17 mouse cellular contexts compared by ENCODE assay signal in the genomic region with DNA sequence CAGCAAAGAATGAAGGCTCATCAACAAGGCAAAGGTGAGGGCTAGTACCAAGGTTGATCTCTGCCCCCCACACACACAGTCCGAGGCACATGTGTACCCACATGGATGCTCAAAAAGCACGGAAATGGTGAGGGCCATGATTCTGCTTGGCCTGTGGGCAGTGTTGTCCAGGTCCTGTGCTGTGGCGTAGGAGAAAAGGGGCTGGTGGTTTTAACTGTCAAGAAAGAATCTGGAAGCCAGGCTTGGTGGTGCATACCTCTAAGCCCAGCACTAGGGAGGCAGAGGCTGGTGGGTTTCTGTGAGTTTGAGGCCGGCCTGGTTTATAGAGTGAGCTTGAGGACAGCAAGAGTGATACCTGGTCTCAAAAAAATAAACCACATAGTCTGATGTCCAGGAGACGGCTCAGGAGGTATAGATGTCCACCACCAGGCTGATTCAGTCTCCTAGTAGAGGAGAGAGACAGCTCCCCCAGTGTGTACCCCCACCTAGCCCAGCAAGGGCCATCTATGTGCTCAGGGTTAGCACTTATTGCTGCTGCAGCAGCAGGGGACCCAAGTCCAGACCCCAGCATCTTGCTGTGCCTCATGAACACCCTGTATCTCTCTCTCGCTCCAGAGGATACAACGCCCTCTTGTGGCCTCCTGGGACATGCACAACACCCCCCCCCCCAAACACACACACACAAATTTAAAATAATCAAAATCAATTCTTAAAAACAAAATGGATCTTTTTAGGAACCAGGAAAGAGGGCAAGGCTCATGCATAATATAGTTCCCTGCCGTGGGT. TPM values are rescaled to one million over a fixed set of nuclear protein-coding genes. Genes with fewer than 3 reads are reported as not detected.
A peak's percentile ranks its signal among the peaks of the same experiment; 100 is the strongest.
DNase-seq lines count a peak whose midpoint lies in the region; ATAC-seq and TF ChIP-seq lines count a peak whose summit lies in the region.
"Had no signal": no experiment of that assay in that cellular context is flagged by ENCODE, and none has a peak within 500 bp of the region (broad histone marks: within the 10 kb centered on the region; RNA-seq: fewer than 3 reads in every experiment).

No protein-coding gene starts in this region.

- no peak overlapping the region for H3K4me2 ChIP-seq in liver, postnatal 0 days (ENCODE audit: low read depth, low read length)
- H3K4me2 ChIP-seq in forebrain, embryonic 16.5 days (ENCODE audit: low read length), result no peak overlapping the region
- H3K4me2 ChIP-seq: limb, embryonic 12.5 days; midbrain, embryonic 12.5 days had no signal

- H3K9me3 ChIP-seq in liver, postnatal 0 days (ENCODE audit: low read length), result no peaks in the 10 kb centered on the region
- no peaks in the 10 kb centered on the region for H3K9me3 ChIP-seq in ES-Bruce4 (replicated peaks; ENCODE audit: control insufficient read depth, insufficient read depth, low read length, poor library complexity, severe bottlenecking)
- H3K9me3 ChIP-seq in forebrain, embryonic 16.5 days (ENCODE audit: control insufficient read depth, low read length), result no peaks in the 10 kb centered on the region
- H3K9me3 ChIP-seq: forebrain, embryonic 10.5 days; limb, embryonic 12.5 days; midbrain, embryonic 12.5 days had no signal

- H3K4me3 ChIP-seq in liver, postnatal 0 days (ENCODE audit: low read depth, low read length), result no peak overlapping the region
- H3K4me3 ChIP-seq in ES-Bruce4 (ENCODE audit: low read depth, low read length), result no peak overlapping the region
- no peak overlapping the region for H3K4me3 ChIP-seq in cortical plate, adult 2 months (ENCODE audit: insufficient read depth, low read length)
- H3K4me3 ChIP-seq in forebrain, embryonic 16.5 days (replicated peaks; ENCODE audit: low read length), result no peak overlapping the region
- H3K4me3 ChIP-seq: forebrain, embryonic 10.5 days; limb, embryonic 12.5 days; midbrain, embryonic 12.5 days had no signal

- no peak overlapping the region for H3K9ac ChIP-seq in liver, postnatal 0 days (replicated peaks)
- H3K9ac ChIP-seq in ES-Bruce4 (ENCODE audit: low read depth, poor library complexity, severe bottlenecking), result no peak overlapping the region
- no peak overlapping the region for H3K9ac ChIP-seq in forebrain, embryonic 16.5 days (replicated peaks; ENCODE audit: low read depth, low read length)
- H3K9ac ChIP-seq: limb, embryonic 12.5 days; midbrain, embryonic 12.5 days had no signal

- TF ChIP-seq EP300 in liver, postnatal 0 days (IDR thresholded peaks at IDR 0.05; ENCODE audit: low read depth), result no peak
- no peak for TF ChIP-seq EP300 in ES-Bruce4 (IDR thresholded peaks at IDR 0.05; ENCODE audit: insufficient read depth, low read depth, low read length)

- DNase-seq in heart, adult 11 months, result peak; percentile 90
- DNase-seq in heart, postnatal 14 days, result no peak
- DNase-seq in liver, postnatal 0 days, result no peak
- DNase-seq in liver, result no peak
- DNase-seq in adrenal gland, postnatal 14 days, result no peak
- DNase-seq: adrenal gland, postnatal 36 days; heart, postnatal 36 days; kidney, postnatal 14 days; lung, postnatal 10 days; thymus, postnatal 36 days had no signal

- ATAC-seq in liver, postnatal 0 days, result no peak
- ATAC-seq in forebrain, embryonic 16.5 days, result no peak
- ATAC-seq: inflammation-experienced regulatory T-cells, adult 6 months had no signal

- TF ChIP-seq POLR2A in ES-Bruce4 (IDR thresholded peaks at IDR 0.05; ENCODE audit: insufficient read depth, low read length), result no peak
- no peak for TF ChIP-seq POLR2A in cortical plate, adult 2 months (IDR thresholded peaks at IDR 0.05; ENCODE audit: extremely low read depth, insufficient read depth, low read length)

- peaks cover 12% of the 10 kb centered on the region; the same call in 1 of the 2 replicates for H3K4me1 ChIP-seq in liver, postnatal 0 days (ENCODE audit: insufficient read depth)
- H3K4me1 ChIP-seq in ES-Bruce4 (ENCODE audit: control insufficient read depth, insufficient read depth, low read length), result peaks cover 2% of the 10 kb centered on the region
- peaks cover 2% of the 10 kb centered on the region; the same call in 1 of the 2 replicates for H3K4me1 ChIP-seq in cortical plate, adult 2 months (ENCODE audit: control insufficient read depth, insufficient read depth, low read length)
- H3K4me1 ChIP-seq in forebrain, embryonic 16.5 days (replicated peaks; ENCODE audit: control insufficient read depth, insufficient read depth, low read length), result peaks cover 32% of the 10 kb centered on the region

- no peak overlapping the region for H3K27ac ChIP-seq in liver, postnatal 0 days (ENCODE audit: low read depth)
- H3K27ac ChIP-seq in ES-Bruce4 (ENCODE audit: insufficient read depth, low read length), result no peak overlapping the region
- H3K27ac ChIP-seq in cortical plate, adult 2 months (ENCODE audit: insufficient read depth, low read length), result no peak overlapping the region
- no peak overlapping the region for H3K27ac ChIP-seq in forebrain, embryonic 16.5 days (ENCODE audit: low read length)
- H3K27ac ChIP-seq: forebrain, embryonic 10.5 days; limb, embryonic 12.5 days; midbrain, embryonic 12.5 days had no signal

- TF ChIP-seq CTCF in liver, postnatal 0 days (IDR thresholded peaks at IDR 0.05; ENCODE audit: low read depth), result peak; percentile 39
- peak; percentile 58 for TF ChIP-seq CTCF in ES-Bruce4 (IDR thresholded peaks at IDR 0.05; ENCODE audit: low read depth, low read length)
- TF ChIP-seq CTCF in cortical plate, adult 2 months (IDR thresholded peaks at IDR 0.05; ENCODE audit: extremely low read depth, insufficient read depth, low read length), result peak; percentile 15; the same call in 1 of the 2 replicates

- WGBS in liver, postnatal 0 days (ENCODE audit: insufficient replicate concordance), result 85% methylated on average over 8 of the region's 8 CpGs
- WGBS in forebrain, embryonic 16.5 days, result 84% methylated on average over 8 of the region's 8 CpGs

- intact Hi-C loops in heart, postnatal 14 days (cut with DNase I), result loop anchor here (5.0 kb wide), 1 partner anchor 100 kb away; the partner anchor contains the start of gene Ocel1

- H3K27me3 ChIP-seq in liver, postnatal 0 days (ENCODE audit: insufficient read depth, low read length), result no peaks in the 10 kb centered on the region
- H3K27me3 ChIP-seq in ES-Bruce4 (ENCODE audit: control insufficient read depth, insufficient read depth, low read length, poor library complexity, severe bottlenecking), result no peaks in the 10 kb centered on the region
- H3K27me3 ChIP-seq in forebrain, embryonic 16.5 days (replicated peaks; ENCODE audit: control insufficient read depth, insufficient read depth, low read length), result no peaks in the 10 kb centered on the region
- H3K27me3 ChIP-seq: limb, embryonic 12.5 days; midbrain, embryonic 12.5 days had no signal

- H3K36me3 ChIP-seq in liver, postnatal 0 days (replicated peaks; ENCODE audit: insufficient read depth, low read length), result peaks cover 40% of the 10 kb centered on the region
- H3K36me3 ChIP-seq in ES-Bruce4 (ENCODE audit: control insufficient read depth, insufficient read depth, low read length, poor library complexity, severe bottlenecking), result peaks cover 7% of the 10 kb centered on the region
- H3K36me3 ChIP-seq in forebrain, embryonic 16.5 days (ENCODE audit: control insufficient read depth, insufficient read depth), result peaks cover 7% of the 10 kb centered on the region; the same call in 1 of the 2 replicates

RNA-seq across cellular contexts. Expression of gene Dda1, which starts 3.8 kb away (rescaled TPM):
- total RNA-seq in heart, postnatal 14 days (2021), result 10 to 100 TPM; 33.5 to 36.4 TPM
- 30.3 and 31.0 TPM in 2 replicates for polyA plus RNA-seq in liver, postnatal 0 days (2015; fragmentation: Nextera tagmentation; extraction: Ambion mirVana)
- 37.5 and 38.2 TPM in 2 replicates for polyA plus RNA-seq in ES-Bruce4 (2011; ENCODE audit: insufficient read depth, insufficient read length, low read depth, missing spikeins)
- 115 and 126 TPM in 2 replicates for polyA plus RNA-seq in cortical plate, adult 2 months (2012; rRNA removed)
- total RNA-seq in adrenal gland, postnatal 14 days (2021), result 54.4 and 57.8 TPM in 2 replicates
- 218 and 236 TPM in 2 replicates for polyA plus RNA-seq in forebrain, embryonic 16.5 days (2015; fragmentation: Nextera tagmentation; extraction: Ambion mirVana)

RNA-seq across cellular contexts. Expression of gene Mrpl34, which starts 8.0 kb away (rescaled TPM):
- 100 to 1,000 TPM; 111 to 124 TPM for total RNA-seq in heart, postnatal 14 days (2021)
- 119 and 120 TPM in 2 replicates for polyA plus RNA-seq in liver, postnatal 0 days (2015; fragmentation: Nextera tagmentation; extraction: Ambion mirVana)
- polyA plus RNA-seq in ES-Bruce4 (2011; ENCODE audit: insufficient read depth, insufficient read length, low read depth, missing spikeins), result 68.1 and 77.0 TPM in 2 replicates
- polyA plus RNA-seq in cortical plate, adult 2 months (2012; rRNA removed), result 47.8 and 50.0 TPM in 2 replicates
- total RNA-seq in adrenal gland, postnatal 14 days (2021), result 145 and 164 TPM in 2 replicates
- polyA plus RNA-seq in forebrain, embryonic 16.5 days (2015; fragmentation: Nextera tagmentation; extraction: Ambion mirVana), result 173 and 178 TPM in 2 replicates

RNA-seq across cellular contexts. Expression of gene Abhd8, which starts 9.3 kb away (rescaled TPM):
- total RNA-seq in heart, postnatal 14 days (2021), result 10 to 100 TPM; 29.1 to 31.9 TPM
- 4.5 and 5.0 TPM in 2 replicates for polyA plus RNA-seq in liver, postnatal 0 days (2015; fragmentation: Nextera tagmentation; extraction: Ambion mirVana)
- polyA plus RNA-seq in ES-Bruce4 (2011; ENCODE audit: insufficient read depth, insufficient read length, low read depth, missing spikeins), result 10.1 and 13.7 TPM in 2 replicates
- 475 and 506 TPM in 2 replicates for polyA plus RNA-seq in cortical plate, adult 2 months (2012; rRNA removed)
- total RNA-seq in adrenal gland, postnatal 14 days (2021), result 43.3 and 44.7 TPM in 2 replicates
- polyA plus RNA-seq in forebrain, embryonic 16.5 days (2015; fragmentation: Nextera tagmentation; extraction: Ambion mirVana), result 113 and 127 TPM in 2 replicates

RNA-seq across cellular contexts. Expression of gene Ano8, which starts 13.0 kb away (rescaled TPM):
- total RNA-seq in heart, postnatal 14 days (2021), result 10 to 100 TPM; 16.6 to 18.4 TPM
- 0.14 and 0.27 TPM in 2 replicates for polyA plus RNA-seq in liver, postnatal 0 days (2015; fragmentation: Nextera tagmentation; extraction: Ambion mirVana)
- 7.0 and 7.1 TPM in 2 replicates for polyA plus RNA-seq in ES-Bruce4 (2011; ENCODE audit: insufficient read depth, insufficient read length, low read depth, missing spikeins)
- polyA plus RNA-seq in cortical plate, adult 2 months (2012; rRNA removed), result 69.2 and 75.1 TPM in 2 replicates
- 14.8 and 17.2 TPM in 2 replicates for total RNA-seq in adrenal gland, postnatal 14 days (2021)
- 4.1 and 4.4 TPM in 2 replicates for polyA plus RNA-seq in forebrain, embryonic 16.5 days (2015; fragmentation: Nextera tagmentation; extraction: Ambion mirVana)

RNA-seq across cellular contexts. Expression of gene Gtpbp3, which starts 15.1 kb away (rescaled TPM):
- total RNA-seq in heart, postnatal 14 days (2021), result 10 to 100 TPM; 16.4 to 18.7 TPM
- 4.5 and 4.9 TPM in 2 replicates for polyA plus RNA-seq in liver, postnatal 0 days (2015; fragmentation: Nextera tagmentation; extraction: Ambion mirVana)
- 14.8 and 16.3 TPM in 2 replicates for polyA plus RNA-seq in ES-Bruce4 (2011; ENCODE audit: insufficient read depth, insufficient read length, low read depth, missing spikeins)
- polyA plus RNA-seq in cortical plate, adult 2 months (2012; rRNA removed), result 35.0 and 37.4 TPM in 2 replicates
- total RNA-seq in adrenal gland, postnatal 14 days (2021), result 20.0 and 21.5 TPM in 2 replicates
- polyA plus RNA-seq in forebrain, embryonic 16.5 days (2015; fragmentation: Nextera tagmentation; extraction: Ambion mirVana), result 12.1 and 12.6 TPM in 2 replicates
